Mouse (Mus musculus): ENCODE data around the gene Colgalt1.

The Colgalt1 gene

DNA sequence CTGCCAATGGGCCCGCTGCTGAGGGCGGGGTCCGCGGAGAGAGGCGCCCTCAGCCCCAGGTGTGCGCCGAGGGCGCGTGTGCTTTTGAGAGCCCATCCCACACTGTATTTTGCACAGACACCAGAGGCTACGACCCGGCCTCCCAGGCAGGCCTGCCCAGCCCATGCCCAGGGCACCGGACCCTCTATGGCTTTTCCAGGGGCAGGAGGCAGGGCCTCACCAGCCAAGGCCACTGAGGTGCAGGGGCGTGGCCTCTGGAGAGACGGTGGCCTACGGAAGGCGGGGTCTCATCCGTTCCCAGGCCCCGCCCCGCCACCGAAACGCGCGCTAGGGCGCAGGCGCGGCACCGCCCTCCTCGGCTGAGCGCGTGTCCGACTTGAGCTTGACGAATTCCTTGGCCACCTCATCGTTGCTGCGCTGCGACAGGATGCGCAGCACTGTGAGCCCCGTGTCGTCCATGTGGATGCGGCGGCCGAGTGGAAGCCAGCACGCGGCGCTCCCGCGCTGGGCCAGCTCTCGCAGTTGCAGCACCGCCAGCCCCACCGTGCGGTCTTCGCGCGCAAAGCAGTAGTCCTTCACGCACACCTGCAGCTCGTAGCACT, 18.4 kb downstream of the Colgalt1 start:
- DNase-seq: peak; percentile 94

DNA sequence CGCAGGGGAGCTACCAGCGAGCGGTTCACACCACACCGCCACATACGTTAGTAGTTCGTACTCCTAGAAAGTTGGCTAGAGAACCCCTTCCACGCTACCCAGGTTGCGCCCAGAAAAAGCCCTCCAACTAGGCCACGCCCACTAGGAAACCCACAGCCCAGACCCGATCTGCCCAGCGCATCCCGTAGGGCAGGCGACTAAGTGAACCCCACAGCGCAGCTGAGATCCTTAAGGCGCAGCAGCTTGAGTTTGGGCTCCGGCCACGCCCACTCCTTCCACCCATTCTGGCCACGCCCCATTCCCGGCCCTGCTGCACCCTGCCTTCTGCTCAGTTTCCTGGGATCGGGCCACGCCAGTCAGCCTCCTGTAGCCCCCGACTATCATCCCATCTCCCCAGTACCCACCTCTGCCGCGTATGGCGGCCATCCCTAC, 19.0 kb downstream of the Colgalt1 start:
- DNase-seq: peak; percentile 57

GRCm38 (mm10) chr8:71630761-71631160, 20.0 kb downstream of the Colgalt1 start:
- no peak for DNase-seq

DNA sequence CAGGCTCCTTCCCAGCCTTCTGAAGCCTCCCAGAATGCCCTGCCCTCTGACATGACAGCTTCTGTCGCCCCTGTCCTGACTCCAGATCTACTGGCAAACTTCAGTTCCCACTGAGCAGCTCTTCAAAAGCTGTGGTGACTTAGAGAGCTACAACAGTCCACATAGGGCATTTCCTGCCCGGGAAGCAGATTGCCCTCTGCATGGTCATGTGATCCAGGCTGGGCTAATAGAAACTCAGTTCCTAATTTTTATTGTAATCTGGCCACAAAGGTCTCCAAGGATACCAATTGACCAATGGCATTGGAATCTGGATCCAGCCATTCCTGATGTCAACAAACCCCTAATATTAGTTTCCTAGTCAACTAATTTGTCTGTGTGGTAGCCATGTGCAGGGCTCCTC, 21.1 kb downstream of the Colgalt1 start:
- no peak for DNase-seq

DNA sequence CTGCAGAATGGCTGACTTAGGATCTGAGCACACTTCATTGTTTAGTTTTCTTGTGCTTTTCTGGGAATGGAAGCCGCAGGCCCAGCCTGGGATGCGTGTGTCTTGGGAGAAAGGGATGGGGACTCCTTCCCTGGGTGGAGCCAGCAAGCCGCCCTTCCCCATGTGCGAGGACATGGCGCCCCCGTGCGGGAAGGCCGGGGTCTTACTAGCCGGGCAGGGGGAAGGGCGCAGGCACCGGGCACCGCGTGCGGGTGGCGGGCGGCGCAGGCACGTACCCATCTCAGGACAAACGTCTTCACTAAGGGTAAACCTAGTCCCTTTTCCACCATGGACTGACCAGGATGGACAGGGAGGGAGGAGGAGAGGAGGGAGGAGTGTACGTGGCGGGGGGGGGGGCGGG, 22.4 kb downstream of the Colgalt1 start:
- peak; percentile 49 for DNase-seq

- peak; percentile 81 for DNase-seq
Measured at GRCm38 (mm10) chr8:71633981-71634667, 23.3 kb downstream of the Colgalt1 start.

DNA sequence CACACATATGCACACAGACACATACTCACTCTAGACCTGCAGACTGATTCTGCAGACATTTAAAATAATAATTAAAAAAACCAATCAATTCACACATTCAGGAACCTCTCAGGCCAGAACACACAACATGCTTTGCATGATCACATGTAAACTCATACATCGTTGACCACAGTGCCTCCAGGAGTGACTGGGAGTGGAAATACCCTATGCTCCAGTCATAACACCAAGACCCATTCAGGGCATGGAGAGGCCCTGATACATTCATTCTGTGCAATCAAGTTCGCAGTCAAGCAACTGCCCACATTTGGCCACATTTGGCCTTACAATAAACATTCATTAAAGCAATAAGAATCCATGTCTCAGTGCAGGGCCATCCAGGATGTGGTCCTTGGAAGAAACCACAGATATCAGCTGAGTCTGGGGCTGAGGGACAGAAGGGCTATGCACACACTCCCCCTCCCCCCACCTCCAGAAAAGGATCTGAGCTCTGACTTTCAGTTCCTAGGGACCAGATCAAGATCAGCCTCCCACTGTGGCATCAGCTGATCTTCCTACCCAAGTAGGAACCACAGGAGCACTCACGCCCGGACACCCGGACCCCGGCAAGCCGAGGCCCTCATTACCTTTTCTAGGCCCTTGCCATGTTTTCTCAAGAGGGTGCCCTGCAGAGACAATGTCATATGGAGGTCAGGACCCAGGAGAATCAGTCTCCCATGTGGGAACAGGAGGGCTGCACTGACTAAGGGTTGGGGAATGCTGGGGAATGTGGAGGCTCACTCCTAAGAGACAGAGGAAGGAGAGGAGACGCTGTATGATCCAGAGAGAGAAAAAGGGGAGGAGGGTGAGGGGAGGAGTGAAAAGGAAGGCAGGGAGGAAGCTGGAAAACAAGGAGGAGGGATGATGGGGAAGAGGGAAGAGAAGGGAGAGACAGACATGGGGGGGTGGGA, 26.6 kb downstream of the Colgalt1 start:
- DNase-seq: no peak

GRCm38 (mm10) chr8:71638321-71638720, 27.5 kb downstream of the Colgalt1 start:
- DNase-seq: no peak

- no peak for DNase-seq
Measured at GRCm38 (mm10) chr8:71639318-71639717, 28.5 kb downstream of the Colgalt1 start.

GRCm38 (mm10) chr8:71645510-71645909, 34.7 kb downstream of the Colgalt1 start:
- no peak for DNase-seq

- DNase-seq: peak; percentile 59
Measured at GRCm38 (mm10) chr8:71654600-71654999, 43.8 kb downstream of the Colgalt1 start.

GRCm38 (mm10) chr8:71657816-71658215, 47.0 kb downstream of the Colgalt1 start:
- no peak for DNase-seq

DNA sequence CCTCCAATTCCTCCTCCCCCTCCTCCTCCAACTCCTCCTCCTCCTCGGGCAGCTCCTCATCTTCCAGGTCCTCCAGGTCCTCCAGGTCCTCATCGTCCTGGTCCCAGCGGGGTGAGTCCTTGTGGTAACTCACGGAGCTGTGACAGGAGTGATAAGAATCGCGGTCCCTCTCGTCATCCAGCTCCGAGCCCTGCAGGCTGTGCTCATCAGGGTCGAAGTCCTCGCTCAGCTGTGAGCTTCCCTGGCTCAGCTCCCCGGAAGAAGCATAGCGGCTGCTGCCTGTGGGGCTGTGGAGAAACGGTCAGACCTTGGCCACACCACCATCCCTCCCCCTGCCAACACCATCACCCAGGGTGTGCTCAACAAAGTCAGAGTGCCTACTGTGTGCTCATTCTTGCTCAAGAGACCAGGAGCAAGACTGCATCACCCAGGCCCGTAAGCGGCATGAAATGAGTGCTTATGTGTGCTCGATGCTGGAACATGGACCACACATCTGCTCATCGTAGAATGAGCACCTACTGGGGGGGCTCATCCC, 47.8 kb downstream of the Colgalt1 start:
- DNase-seq: peak; percentile 19

- peak; percentile 57 for DNase-seq
Measured at GRCm38 (mm10) chr8:71659751-71660150, 49.0 kb downstream of the Colgalt1 start.

DNA sequence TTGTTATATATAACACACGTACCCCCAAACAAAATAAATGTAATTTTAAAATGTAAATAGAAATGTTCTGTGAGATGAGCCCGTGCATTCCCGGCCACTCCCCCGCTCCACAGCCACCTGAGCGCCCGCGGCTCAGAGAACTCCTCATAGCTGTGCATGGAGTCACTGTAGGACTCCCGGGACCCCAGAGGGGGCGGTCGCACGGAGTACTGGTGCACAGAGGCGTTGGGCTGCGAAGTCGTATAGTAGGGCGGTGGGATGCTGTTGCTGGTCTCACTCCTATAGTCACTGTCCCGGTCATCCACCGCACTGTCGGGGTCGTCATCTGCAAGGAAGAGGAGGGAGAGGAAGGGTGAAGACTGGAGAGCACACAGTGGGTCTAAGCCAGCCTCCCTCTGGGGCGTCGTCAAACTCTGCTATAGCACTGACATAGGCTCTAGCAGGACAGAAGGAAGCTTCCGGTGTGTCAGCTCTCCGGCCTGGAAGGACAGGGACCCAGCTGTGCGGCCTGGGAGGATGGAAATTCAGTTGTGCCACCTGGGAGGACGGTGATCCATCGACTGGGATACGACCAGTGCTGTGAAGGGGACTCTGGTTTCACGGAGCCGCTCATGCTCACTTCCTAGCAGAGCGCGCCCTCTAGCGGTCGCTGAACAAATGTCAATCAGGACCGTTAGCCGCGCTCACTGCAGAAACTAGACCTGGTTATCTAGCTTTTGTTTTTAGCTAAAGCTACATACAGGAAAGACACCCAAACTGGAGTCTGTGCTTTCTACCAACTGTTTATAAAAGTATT, 49.7 kb downstream of the Colgalt1 start:
- peak; percentile 90 for DNase-seq

- peak; percentile 86 for DNase-seq
Measured at GRCm38 (mm10) chr8:71665331-71666130, 54.7 kb downstream of the Colgalt1 start.

DNA sequence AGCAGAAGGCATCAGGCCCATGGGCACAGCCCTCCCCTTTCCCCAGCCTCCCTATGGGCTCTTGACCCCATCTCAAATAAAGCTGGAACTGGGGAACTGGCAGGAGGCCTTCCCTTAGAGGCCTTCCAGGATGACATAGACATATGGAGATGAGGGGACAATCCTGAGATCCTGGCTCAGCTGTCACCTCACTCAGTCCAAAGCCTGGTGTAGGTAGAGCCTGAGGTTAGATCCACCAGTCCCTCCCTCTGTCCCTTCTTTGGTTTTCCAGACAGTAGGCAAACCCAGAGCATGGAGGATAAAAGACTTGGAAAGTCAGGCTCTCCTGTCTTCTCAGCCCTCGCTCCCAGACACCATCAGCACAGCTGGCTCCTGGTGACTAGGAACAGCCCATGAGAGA, 56.1 kb downstream of the Colgalt1 start:
- DNase-seq: no peak

- no peak for DNase-seq
Measured at GRCm38 (mm10) chr8:71667256-71667655, 56.5 kb downstream of the Colgalt1 start.

DNA sequence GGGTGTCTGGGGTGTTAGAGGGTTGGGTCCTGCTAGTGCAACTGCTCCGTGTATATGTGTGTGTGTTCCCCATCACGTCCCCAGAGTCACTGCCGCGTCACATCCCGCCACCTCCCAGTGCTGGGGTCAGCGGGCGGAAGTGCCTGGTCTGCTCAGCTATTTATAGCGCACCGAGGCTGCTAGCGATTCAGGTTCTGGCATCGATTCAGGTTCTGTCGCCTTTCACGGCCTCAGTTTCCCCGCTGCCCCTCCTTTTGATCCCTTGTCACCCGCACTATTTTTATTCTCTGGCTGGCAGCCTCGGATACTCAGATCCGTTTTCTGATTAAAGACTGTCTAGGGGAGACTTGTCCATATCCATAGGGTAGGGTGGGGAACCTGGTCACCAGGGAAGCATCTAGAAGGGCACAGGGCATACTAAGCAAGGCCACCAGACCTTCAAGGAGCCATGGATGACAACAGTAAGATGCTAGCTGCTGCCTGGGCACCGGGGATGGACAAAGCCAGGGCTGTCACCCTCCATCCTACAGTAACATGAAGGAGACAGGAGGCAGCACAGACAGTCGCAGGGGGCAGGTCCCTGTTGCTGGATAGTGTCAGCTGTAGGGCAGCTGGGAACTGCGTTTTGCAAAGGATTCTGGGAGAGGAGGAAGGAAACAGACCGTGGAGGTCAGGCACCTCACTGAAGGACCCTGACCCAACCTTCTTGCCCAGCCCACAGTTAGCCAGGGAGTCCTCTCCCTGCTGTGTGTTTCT, 57.6 kb downstream of the Colgalt1 start:
- peak; percentile 56 for DNase-seq

DNA sequence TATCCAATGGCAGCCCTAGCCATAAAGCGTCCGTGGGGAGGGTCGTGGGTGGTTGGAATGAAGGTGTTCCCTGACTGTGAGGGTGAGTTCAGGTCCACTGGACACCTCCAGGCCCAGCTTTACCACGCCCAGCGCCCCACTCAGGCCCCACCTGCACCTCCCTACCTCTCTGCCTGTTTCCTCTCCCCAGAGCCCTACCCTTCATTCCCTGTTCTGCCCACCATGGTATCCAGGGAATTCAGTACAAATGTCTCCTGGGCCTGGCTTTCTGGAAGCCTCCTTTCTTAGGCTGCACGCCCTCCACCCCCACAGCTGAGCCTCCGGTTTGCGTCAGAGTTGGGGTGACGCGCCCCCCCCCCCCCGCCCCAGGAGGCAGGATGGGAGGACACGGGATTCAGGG, 59.4 kb downstream of the Colgalt1 start:
- DNase-seq: no peak

Measured in retina, postnatal 1 day (tissue).